ENCODE assay signal across 14 mouse cellular contexts in genomic region chr7:111004136-111004840, GRCm38 (mm10). TPM values are rescaled to one million over a fixed set of nuclear protein-coding genes. Genes with fewer than 3 reads are reported as not detected.
DNase-seq lines count a peak whose midpoint lies in the region; ATAC-seq lines count a peak whose summit lies in the region.
"Had no signal": no experiment of that assay in that cellular context is flagged by ENCODE, and none has a peak within 500 bp of the region (broad histone marks: within the 10 kb centered on the region; RNA-seq: fewer than 3 reads in every experiment).

No protein-coding gene starts in this region.

- H3K9me3 ChIP-seq in heart, embryonic 10.5 days: no peaks in the 10 kb centered on the region
- H3K9me3 ChIP-seq in liver, embryonic 13.5 days (replicated peaks): no peaks in the 10 kb centered on the region

- H3K4me2 ChIP-seq in liver, embryonic 13.5 days: peak overlapping the region; percentile 54
- H3K4me2 ChIP-seq: midbrain, embryonic 11.5 days had no signal

- ATAC-seq in liver, embryonic 13.5 days (ENCODE audit: low read depth): peak; percentile 98
- ATAC-seq: forebrain, embryonic 16.5 days; hindbrain, embryonic 16.5 days had no signal

- no peaks in the 10 kb centered on the region for H3K27me3 ChIP-seq in heart, embryonic 10.5 days (ENCODE audit: insufficient read depth, poor library complexity, severe bottlenecking)
- no peaks in the 10 kb centered on the region for H3K27me3 ChIP-seq in liver, embryonic 13.5 days

- H3K9ac ChIP-seq in liver, embryonic 13.5 days: peak overlapping the region; percentile 55

- WGBS in heart, embryonic 10.5 days: 75% methylated on average over 3 of the region's 3 CpGs
- 45% methylated on average over 3 of the region's 3 CpGs for WGBS in liver, embryonic 13.5 days (ENCODE audit: insufficient replicate concordance)

- peaks cover 16% of the 10 kb centered on the region for H3K4me1 ChIP-seq in heart, embryonic 10.5 days
- H3K4me1 ChIP-seq in liver, embryonic 13.5 days (replicated peaks): peaks cover 59% of the 10 kb centered on the region

- peak overlapping the region; percentile 47 for H3K27ac ChIP-seq in heart, embryonic 10.5 days
- H3K27ac ChIP-seq in liver, embryonic 13.5 days: peak overlapping the region; percentile 95
- H3K27ac ChIP-seq: kidney, postnatal 0 days had no signal

- intact Hi-C loops in heart, postnatal 36 days (cut with DNase I): no loop called here

- no peaks in the 10 kb centered on the region for H3K36me3 ChIP-seq in heart, embryonic 10.5 days
- H3K36me3 ChIP-seq in liver, embryonic 13.5 days: no peaks in the 10 kb centered on the region

- no peak overlapping the region for H3K4me3 ChIP-seq in heart, embryonic 10.5 days
- peak overlapping the region; percentile 9; the same call in 1 of the 2 replicates for H3K4me3 ChIP-seq in liver, embryonic 13.5 days (replicated peaks)

- DNase-seq in heart, embryonic 10.5 days (ENCODE audit: low spot score): peak; percentile 84
- no peak for DNase-seq in heart, postnatal 36 days
- DNase-seq in c-Kit-positive CD71-positive TER-119-positive erythroid progenitor cells, embryonic 14.5 days (ENCODE audit: low spot score): peak; percentile 85
- DNase-seq in liver, embryonic 13.5 days: peak; percentile 89
- peak; percentile 35 to 63 for DNase-seq in spleen, postnatal 36 days (ENCODE audit: low spot score in 2 of 2)
- no peak for DNase-seq in kidney, adult 8-10 months
- DNase-seq in kidney, postnatal 14 days: no peak
- no peak for DNase-seq in layer of hippocampus, adult 8-10 months (ENCODE audit: low spot score in 2 of 2)
- DNase-seq: adrenal gland, adult 2 months; thymus, postnatal 14 days had no signal

RNA-seq across cellular contexts. Expression of gene Mrvi1, which starts 22.0 kb away (rescaled TPM):
- polyA plus RNA-seq in heart, embryonic 10.5 days (2016; fragmentation: Nextera tagmentation; extraction: Ambion mirVana): 5.1 and 6.5 TPM in 2 replicates
- total RNA-seq in heart, postnatal 36 days (2021): 10 to 100 TPM; 13.4 to 15.8 TPM
- 6.2 and 9.4 TPM in 2 replicates for polyA plus RNA-seq in liver, embryonic 13.5 days (2015; fragmentation: Nextera tagmentation; extraction: Ambion mirVana)
- 1 to 10 TPM; 1.7 to 5.9 (median 3.5) TPM for total RNA-seq in layer of hippocampus, adult 8-10 months (2022)

RNA-seq across cellular contexts. Expression of gene Ctr9, which starts 24.5 kb away (rescaled TPM):
- 52.3 and 63.1 TPM in 2 replicates for polyA plus RNA-seq in heart, embryonic 10.5 days (2016; fragmentation: Nextera tagmentation; extraction: Ambion mirVana)
- total RNA-seq in heart, postnatal 36 days (2021): 10 to 100 TPM; 17.1 to 18.9 TPM
- polyA plus RNA-seq in liver, embryonic 13.5 days (2015; fragmentation: Nextera tagmentation; extraction: Ambion mirVana): 29.3 and 35.6 TPM in 2 replicates
- total RNA-seq in layer of hippocampus, adult 8-10 months (2022): 10 to 100 TPM; 42.6 to 54.4 (median 45.5) TPM

Comparison
In these comparisons a context has a peak if more than half of its experiments do, and no peak if none do; other contexts are left out.
1. DNase-seq: peak in heart, embryonic 10.5 days (single experiment), c-Kit-positive CD71-positive TER-119-positive erythroid progenitor cells, embryonic 14.5 days (single experiment), liver, embryonic 13.5 days (single experiment) and spleen, postnatal 36 days (2 of 2); none in heart, postnatal 36 days (0 of 2), kidney, adult 8-10 months (0 of 2), kidney, postnatal 14 days (single experiment) and layer of hippocampus, adult 8-10 months (0 of 2).